Mouse (Mus musculus) Patski (cell line): ENCODE data around the gene Aldh3b3. TPM values are rescaled to one million over a fixed set of nuclear protein-coding genes. Genes with fewer than 3 reads are reported as not detected.

Experiments
- ATAC-seq: fragments of 100-300 bp; one replicate; pipeline ENCODE4 v1.8.0; 2021
- CTCF ChIA-PET: fragments of 350-600 bp; sonication (Branson Sonifier 250); formaldehyde crosslinking; loops from one replicate; lab custom pipeline; 2022; ENCODE audit warnings: inconsistent platforms; lab: Charles Lee
- POLR2A ChIA-PET: fragments of 350-600 bp; sonication (Branson Sonifier 250); formaldehyde crosslinking; loops from one replicate; lab custom pipeline; 2022; ENCODE audit warnings: antibody characterized with exemption, inconsistent platforms; lab: Charles Lee
- DNase-seq: peaks from one replicate; pipeline ENCODE4 v3.0.0-alpha.2; 2011; ENCODE audit warnings: low read depth, low spot score
- H3K27me3 ChIP-seq: fragments of 371-371 bp; one replicate; pipeline ENCODE4 v1.5.1; 2021
- CTCF ChIP-seq: fragments of 100-300 bp; IDR thresholded peaks from one replicate; pipeline ENCODE4 v1.5.1; 2021
- in situ Hi-C: fragments of 300-500 bp; cut with MboI; formaldehyde crosslinking; loops from 3 replicates; pipeline ENCODE4 v1.11.1; 2018; ENCODE audit warnings: low pct_unique_long_range_greater_than_20kb, mixed read lengths
- polyA plus RNA-seq: library from polyadenylated mRNA; unstranded; gene quantifications from one replicate; pipeline ENCODE4 v1.2.3, GENCODE M21; 2021

Gene Aldh3b3
- polyA plus RNA-seq, 1 experiment from 2014 or later, result 0.17 TPM

DNA sequence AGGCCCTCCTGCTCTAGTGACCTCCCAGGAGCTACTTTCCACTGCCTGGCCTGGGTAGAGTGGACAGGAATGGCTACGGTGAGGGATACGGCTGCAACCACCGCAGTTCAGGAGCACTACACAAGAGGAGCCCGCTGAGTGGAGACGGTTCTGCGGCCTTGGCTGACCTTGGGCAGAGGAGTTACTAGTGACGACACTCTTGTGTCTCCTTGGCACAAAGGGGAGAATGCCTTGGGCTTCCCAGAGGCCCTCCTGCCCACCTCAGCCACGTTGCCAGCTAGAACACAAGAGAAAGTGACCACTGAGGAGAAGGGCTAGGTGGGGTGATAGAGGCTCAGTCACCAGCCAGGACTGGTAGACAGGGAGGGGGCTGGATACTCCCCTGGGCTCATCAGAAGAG is 34.3 kb upstream of the Aldh3b3 start:
- TF ChIP-seq CTCF, result no peak
- CTCF ChIA-PET, result interaction anchor here (1.5 kb wide), 1 partner anchor 56 kb away, joined by 4 read pairs; no protein-coding TSS in a partner anchor
- H3K27me3 ChIP-seq, result no peaks in the 10 kb centered on the region
- POLR2A ChIA-PET, result interaction anchor here (0.6 kb wide), 1 partner anchor 37 kb away, joined by 3 read pairs; no protein-coding TSS in a partner anchor
- ATAC-seq (no peak), DNase-seq (no peak)
- in situ Hi-C loops, result no loop called here

DNA sequence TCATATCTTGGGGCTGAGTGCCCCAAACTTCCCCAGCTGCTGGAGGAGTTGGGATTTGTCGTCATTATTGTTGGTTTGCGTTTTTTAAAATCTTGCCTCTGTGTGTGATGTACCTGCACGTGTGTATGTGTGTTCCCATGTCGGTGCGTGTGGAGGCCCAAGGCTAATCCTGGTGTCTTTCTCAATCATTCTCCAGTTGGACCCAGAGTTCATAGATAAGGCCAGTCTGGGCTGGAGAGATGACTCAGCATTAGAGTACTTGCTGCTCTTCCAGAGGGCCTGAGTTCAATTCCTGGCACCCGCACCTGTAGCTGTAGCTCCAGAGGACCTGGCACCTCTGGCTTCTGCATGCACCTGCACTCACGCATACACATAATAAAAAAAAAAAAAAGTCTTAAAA is 33.6 kb upstream of the Aldh3b3 start:
- TF ChIP-seq CTCF, result no peak
- DNase-seq, result no peak
- H3K27me3 ChIP-seq, result no peaks in the 10 kb centered on the region
- POLR2A ChIA-PET, result no interaction called here
- in situ Hi-C loops, result no loop called here
- CTCF ChIA-PET, result no interaction called here
- ATAC-seq, result no peak

DNA sequence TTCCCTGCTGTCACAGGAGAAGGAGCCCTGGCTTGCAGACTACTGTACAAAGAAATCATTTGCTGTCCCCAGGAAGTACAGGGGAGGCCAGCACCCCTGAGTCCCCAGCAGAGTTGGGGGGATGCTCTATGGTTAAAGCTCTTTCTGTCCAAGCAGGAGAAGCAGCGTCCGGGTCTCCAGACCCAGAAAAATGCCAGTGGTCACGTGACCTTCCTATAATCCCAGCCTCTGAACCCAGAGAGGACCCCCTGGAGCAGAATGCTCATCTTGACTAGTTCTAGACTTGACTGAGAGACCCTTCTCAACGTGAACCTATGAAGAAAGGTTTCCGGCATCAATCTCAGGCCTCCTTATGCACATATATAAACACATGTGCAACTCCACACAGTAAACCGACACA is 32.6 kb upstream of the Aldh3b3 start:
- POLR2A ChIA-PET, result interaction anchor here (1.4 kb wide), 1 partner anchor 11 kb away, joined by 4 read pairs; no protein-coding TSS in a partner anchor
- CTCF ChIA-PET, result interaction anchor here (0.7 to 2.5 kb wide), 7 partner anchors 10 to 55 kb away, joined by 3 to 13 read pairs (median 3); partner anchors contain the start of gene Tcirg1
- ATAC-seq (no peak), DNase-seq (no peak)
- no peak for TF ChIP-seq CTCF
- H3K27me3 ChIP-seq, result no peaks in the 10 kb centered on the region
- in situ Hi-C loops, result no loop called here

DNA sequence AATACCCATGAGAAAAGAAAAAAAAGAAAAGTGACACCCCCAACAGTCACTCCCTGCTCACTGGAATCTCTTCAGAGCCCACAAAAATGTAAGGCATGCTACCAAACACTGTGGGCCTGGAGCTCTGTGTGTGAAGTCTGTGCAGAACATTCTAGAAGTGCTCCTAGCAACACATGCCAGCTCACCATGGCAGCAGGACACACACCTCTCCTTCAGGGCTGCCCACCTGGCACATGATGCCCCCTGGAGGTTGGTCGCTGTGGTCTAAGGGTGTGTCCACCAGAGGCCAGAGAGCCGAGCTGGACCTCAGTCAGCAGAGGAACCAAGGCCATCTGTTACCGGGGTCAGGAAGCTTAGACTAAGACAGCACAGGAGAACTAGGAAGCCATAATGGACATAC is 32.2 kb upstream of the Aldh3b3 start:
- in situ Hi-C loops, result no loop called here
- H3K27me3 ChIP-seq, result no peaks in the 10 kb centered on the region
- DNase-seq, result peak; percentile 46
- CTCF ChIA-PET, result interaction anchor here (0.6 to 2.5 kb wide), 10 partner anchors 11 to 75 kb away, joined by 3 to 13 read pairs (median 3); partner anchors contain the start of genes Chka and Tcirg1
- no peak for TF ChIP-seq CTCF
- ATAC-seq, result peak; percentile 61
- POLR2A ChIA-PET, result interaction anchor here (1.4 kb wide), 1 partner anchor 12 kb away, joined by 4 read pairs; no protein-coding TSS in a partner anchor

DNA sequence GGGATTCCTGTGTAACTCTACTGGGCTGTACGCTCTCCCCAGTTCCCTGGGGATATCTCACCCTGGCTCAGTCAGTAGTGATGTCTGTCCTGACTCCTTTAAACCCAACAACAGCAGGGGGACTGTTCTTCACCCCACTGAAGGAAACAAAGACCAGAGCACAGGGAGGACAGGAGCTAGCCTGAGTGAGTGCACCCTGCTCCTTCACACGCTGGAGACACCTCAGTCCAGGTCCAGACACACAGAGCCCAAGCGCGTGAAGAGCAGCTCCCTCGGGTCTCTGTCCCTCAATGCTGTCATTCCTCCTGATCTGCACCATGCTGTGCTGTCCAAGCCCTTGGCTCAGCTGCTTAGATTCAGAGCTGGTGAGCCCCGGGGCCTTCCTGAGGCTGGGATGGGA is 31.8 kb upstream of the Aldh3b3 start:
- in situ Hi-C loops, result no loop called here
- ATAC-seq (no peak), DNase-seq (no peak)
- no peak for TF ChIP-seq CTCF
- POLR2A ChIA-PET, result interaction anchor here (1.4 kb wide), 1 partner anchor 12 kb away, joined by 4 read pairs; no protein-coding TSS in a partner anchor
- no peaks in the 10 kb centered on the region for H3K27me3 ChIP-seq
- CTCF ChIA-PET, result interaction anchor here (0.6 to 2.5 kb wide), 9 partner anchors 11 to 76 kb away, joined by 3 to 13 read pairs (median 3); partner anchors contain the start of genes Chka and Tcirg1

DNA sequence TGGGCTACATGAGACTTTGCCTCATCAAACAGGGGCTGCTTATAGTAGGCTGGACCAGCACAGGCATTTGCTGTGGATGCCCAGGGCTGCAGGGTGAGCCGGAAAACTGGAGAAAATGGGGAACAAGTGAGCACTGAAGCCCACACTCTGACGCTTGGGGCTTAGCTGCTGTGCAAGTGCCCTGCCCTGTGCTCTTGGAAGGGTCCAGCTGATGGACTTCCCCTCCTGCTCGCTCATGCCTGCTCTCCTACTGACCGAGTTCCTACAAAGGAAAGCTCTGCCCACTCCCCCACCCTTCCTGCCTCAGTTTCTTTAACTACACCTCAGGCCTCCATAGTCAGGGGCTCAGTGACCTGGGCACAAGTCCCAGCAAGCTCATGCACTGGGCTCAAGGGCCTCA is 30.5 kb upstream of the Aldh3b3 start:
- ChIA-PET CTCF (interaction anchor here (1.0 to 2.5 kb wide), 3 partner anchors 13 to 39 kb away, joined by 3 to 13 read pairs (median 3); no protein-coding TSS in a partner anchor), POLR2A (no interaction called here)
- no peak for TF ChIP-seq CTCF
- H3K27me3 ChIP-seq, result no peaks in the 10 kb centered on the region
- ATAC-seq (no peak), DNase-seq (no peak)
- in situ Hi-C loops, result no loop called here

DNA sequence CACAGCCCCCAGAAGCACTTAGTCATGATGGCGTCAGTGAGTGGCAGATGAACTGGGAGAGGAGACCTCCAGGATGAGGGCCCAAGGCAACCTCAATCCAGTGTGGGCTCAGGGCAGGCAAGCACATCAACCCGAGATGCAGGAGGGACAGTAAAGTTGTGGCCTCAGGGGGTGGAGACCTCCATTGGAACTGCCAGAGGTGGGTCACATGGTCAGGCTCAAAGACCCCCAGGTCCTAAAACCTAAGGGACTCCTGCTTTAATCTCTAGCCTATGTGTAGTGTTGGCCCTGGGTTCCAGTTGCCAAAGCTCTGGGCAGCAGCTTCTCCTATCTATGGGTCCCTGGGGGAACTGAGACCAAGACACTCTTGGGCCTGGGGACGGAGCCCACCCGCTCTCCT is 29.7 kb upstream of the Aldh3b3 start:
- DNase-seq (no peak), ATAC-seq (no peak)
- ChIA-PET CTCF (interaction anchor here (0.9 to 1.5 kb wide), 2 partner anchors 18 to 84 kb away, joined by 3 to 4 read pairs; partner anchors contain the start of gene Ndufv1), POLR2A (interaction anchor here (0.7 to 0.9 kb wide), 2 partner anchors 71 to 111 kb away, joined by 3 to 4 read pairs; no protein-coding TSS in a partner anchor)
- H3K27me3 ChIP-seq, result no peaks in the 10 kb centered on the region
- no peak for TF ChIP-seq CTCF
- in situ Hi-C loops, result no loop called here

DNA sequence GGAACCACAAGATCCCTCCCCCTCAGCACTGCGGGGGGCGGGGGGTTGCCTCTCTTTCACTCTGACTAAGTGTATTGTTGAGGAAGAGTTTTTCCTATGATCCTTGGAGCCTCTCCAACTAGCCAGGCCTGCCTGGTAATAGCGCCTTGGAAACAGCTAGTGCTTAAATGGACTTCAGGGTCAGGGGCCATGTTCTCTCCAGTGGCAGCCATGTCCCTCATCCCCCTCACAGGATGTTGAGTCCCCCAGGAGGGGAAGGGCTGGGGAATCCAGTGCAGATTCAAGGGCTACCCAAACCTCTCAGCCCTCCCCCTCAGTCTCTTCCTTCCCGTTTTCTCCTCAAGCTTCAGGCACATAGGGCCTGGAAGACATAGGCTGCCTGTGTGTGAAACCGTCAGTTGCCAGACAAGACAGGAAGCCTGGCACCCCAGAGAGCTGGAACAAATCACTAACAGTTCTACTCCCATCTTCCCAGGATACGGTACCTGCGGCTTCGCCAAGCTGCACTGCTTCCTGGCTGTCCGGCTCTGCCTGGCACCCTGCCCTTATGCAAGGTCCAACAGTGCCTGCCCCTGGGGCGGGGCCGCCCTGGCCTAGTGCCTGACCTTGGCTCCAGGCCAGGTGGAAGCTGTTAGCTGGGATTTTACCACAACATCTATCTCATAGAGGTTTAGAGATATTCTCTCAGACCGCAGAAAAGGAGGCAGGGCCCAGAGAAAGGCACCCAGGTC is 29.1 kb upstream of the Aldh3b3 start, which contains the start of gene Aldh3b1:
Aldh3b1 (minus strand) TSS at position 598 of the 731 bp plus-strand sequence.
- ATAC-seq, result peak; percentile 29
- CTCF ChIA-PET, result interaction anchor here (0.9 to 1.5 kb wide), 2 partner anchors 17 to 83 kb away, joined by 3 to 4 read pairs; partner anchors contain the start of gene Ndufv1
- no peak for TF ChIP-seq CTCF
- DNase-seq, result peak; percentile 43
- POLR2A ChIA-PET, result interaction anchor here (0.7 to 0.9 kb wide), 2 partner anchors 71 to 112 kb away, joined by 3 to 4 read pairs; no protein-coding TSS in a partner anchor
- H3K27me3 ChIP-seq, result no peaks in the 10 kb centered on the region
- in situ Hi-C loops, result no loop called here

DNA sequence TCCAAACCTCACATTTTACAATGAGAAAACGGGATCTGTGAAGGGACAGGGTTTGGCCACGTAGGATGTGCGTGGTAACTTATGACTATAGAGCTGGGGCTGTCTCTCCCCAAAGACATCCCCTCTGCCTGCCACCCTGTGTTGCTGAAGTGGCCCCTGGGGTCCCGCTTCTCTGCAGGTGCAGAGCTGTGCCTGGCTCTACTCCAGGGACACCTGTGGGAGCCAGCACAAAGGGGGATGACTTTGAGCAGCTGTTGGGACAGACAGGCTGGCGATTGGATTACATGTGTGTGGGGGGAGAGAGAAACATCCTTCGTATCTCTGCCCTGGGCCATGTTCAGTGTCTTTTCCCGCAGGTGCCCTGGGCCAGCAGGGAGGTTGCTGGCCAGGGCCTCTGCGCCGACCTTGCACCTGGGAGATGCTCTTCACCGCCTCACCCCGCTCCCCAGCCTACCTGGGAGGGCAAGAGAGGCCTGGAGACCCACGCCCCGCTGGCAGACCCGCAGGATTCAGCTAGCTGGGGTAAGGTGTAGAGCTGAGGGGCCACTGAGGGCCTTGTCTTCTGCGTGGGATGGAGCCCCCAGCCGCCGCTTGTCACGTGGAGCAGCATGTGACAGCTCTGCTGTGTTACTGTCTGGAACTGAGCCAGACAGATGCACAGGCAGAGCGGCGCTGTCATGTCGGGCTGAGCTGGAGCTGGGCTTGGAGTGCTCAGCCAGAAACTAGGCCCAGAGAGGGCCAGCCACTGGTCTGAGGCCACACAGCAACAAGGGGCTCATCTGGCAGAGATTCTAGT is 28.0 kb upstream of the Aldh3b3 start:
- ChIA-PET CTCF (interaction anchor here (1.5 kb wide), 1 partner anchor 82 kb away, joined by 3 read pairs; the partner anchor contains the start of gene Ndufv1), POLR2A (no interaction called here)
- TF ChIP-seq CTCF, result no peak
- in situ Hi-C loops, result no loop called here
- H3K27me3 ChIP-seq, result no peaks in the 10 kb centered on the region
- no peak for ATAC-seq
- no peak for DNase-seq

DNA sequence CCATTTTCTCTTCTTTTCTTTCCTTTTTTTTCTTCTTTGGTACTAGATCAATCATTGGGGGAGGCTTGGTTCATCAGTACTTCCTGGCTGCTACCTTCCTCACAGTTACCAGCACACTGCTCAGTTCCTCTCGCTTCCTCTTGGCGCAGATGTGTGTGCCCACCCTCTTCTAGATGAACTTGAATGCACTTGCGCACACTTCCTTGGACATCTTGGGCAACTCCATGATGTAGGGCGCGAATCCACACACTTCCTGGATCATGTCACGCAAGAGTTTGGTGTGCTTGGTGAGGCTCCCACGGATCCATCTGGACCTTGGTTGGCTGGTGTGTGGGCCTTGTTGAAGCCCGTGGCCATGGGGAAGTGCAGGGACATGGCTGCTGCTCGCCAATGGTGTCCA is 26.7 kb upstream of the Aldh3b3 start:
- no peak for TF ChIP-seq CTCF
- DNase-seq (no peak), ATAC-seq (no peak)
- H3K27me3 ChIP-seq, result no peaks in the 10 kb centered on the region
- CTCF ChIA-PET, result interaction anchor here (1.4 kb wide), 1 partner anchor 15 kb away, joined by 3 read pairs; no protein-coding TSS in a partner anchor
- in situ Hi-C loops, result no loop called here
- POLR2A ChIA-PET, result no interaction called here
